Mouse (Mus musculus) activated CD4-positive, CD25-positive, alpha-beta regulatory T cell, adult 9 weeks (primary cell): ENCODE measurements around the gene Ugp2. TPM values are rescaled to one million over a fixed set of nuclear protein-coding genes. Genes with fewer than 3 reads are reported as not detected.

Experiments
- polyA plus RNA-seq: library from polyadenylated mRNA; unstranded; fragments of 100-300 nt; shearing (Covaris generic); gene quantifications from one replicate; pipeline ENCODE4 v1.2.1, GENCODE M21; 2017

Ugp2 gene
- polyA plus RNA-seq, result 61.4 TPM

DNA sequence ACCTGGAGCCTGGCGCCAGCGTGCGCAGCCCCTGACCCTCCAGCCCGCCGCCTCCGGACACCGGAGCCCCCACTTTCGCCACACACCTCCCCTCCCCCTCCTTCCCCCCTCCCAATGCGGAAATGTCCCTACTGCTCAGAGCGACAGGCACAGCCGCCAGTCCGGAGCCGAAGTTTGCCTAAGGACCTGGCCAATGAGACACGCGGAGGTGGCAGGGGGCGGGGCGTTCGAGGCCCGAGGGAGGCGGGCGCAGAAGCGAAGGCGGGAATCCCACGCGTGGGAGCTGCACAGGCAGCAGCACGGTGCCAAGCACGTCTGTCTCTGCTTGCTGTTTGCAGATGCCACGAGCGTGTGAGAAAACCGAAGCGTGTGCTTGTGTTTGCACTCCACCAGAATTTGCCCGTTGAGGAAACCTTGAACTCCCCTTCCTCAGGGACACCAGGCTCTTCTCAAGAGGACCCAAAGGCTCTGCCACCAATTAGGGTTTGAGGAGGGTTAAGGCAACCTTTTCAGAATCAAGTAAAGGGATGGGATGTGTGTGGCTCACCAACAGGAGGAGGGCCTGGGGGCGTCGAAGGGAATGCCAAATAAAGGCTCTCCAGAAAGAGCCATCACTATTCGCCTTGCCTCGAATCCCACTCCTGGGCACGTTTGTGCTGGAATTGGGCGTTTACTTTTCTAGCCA, at the start of gene Ugp2:
Gene Ugp2 (minus strand): TSS at position 80 of the 685 bp plus-strand sequence.

Other genes with a start within 250 kb of the Ugp2 start
- gene Vps54, start 131.9 kb downstream of the Ugp2 start, polyA plus RNA-seq, result 36.0 TPM
- gene Wdpcp, start 201.0 kb upstream of the Ugp2 start, polyA plus RNA-seq, result 1.7 TPM
- 349 TPM for gene Mdh1, start 201.2 kb upstream of the Ugp2 start, polyA plus RNA-seq